Mouse (Mus musculus) gastrocnemius, adult 8-10 months (tissue): ENCODE measurements at regions not wholly inside any gene's neighbourhood (a gene's known extent, or its start where the extent isn't known, plus 50 kb on each side); places are given as distances from the start of the nearest gene placed in this dataset.

ENCODE experiments used
- DNase-seq, 2 experiments: peaks; one replicate each; pipeline ENCODE4 v3.0.0; 2022; ENCODE audit warnings: low spot score in 2 of 2

DNA sequence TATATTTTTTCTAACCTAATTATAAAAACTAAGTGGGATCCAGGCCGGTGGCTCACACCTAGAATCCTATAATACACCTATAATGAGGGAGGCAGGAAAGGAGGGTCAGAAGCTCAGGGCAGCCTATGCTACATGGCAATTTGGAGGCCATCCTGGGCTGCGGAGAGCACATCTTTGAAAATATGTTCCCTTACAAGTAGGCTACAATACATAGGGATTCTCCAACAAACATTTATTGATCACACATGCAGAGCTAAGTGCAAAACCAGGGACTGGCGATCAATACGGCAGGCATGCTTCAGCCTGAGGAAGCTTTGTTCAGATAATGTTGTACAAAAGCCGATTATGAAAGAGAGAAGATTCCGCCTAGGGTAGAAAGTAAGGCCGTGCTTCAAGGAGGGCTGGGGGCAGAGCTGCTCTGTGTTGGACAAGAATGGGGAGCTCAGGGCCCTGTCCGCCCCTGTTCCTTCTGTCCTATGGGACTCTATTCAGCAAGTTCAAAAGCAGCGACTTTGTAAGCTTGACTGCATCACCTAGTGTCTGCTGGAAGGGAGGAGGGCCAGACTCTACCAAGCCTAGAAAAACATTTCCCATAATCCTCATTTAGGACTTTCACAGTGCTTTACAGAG lies 53.4 kb upstream of the Sgk1 start:
- no peak for DNase-seq

DNA sequence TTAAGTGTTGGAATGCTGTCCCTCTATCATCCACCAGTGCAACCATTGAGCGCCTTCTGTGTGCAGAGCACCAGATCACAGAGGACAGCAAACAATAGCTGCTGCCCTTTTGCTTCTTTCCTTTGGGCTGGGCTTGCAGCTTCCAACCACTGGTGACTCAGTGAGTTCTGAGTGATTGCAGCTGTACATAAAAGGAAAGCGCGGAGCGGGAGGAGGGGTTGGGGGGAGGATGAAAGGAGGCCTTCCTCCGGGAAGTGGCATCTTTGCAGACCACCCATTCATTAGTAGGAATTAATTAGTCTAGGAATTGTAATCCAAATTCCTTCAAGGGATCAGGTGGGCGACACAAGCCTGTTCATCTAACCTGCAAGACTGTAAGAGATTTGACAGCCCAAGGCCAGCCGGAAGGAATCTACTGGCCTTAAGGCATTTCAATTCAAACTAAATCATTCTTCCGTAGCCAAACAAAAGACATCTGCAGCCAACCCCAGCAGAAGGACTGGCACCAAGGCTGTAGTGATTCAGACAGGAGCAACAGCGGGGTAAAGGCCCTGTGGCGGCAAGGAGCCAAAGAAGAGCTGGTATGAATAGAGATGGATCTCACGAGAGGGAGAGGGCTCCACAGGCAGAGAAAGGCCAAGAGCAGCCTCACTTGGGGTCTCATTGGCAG lies 52.8 kb upstream of the Sgk1 start:
- DNase-seq, result no peak

DNA sequence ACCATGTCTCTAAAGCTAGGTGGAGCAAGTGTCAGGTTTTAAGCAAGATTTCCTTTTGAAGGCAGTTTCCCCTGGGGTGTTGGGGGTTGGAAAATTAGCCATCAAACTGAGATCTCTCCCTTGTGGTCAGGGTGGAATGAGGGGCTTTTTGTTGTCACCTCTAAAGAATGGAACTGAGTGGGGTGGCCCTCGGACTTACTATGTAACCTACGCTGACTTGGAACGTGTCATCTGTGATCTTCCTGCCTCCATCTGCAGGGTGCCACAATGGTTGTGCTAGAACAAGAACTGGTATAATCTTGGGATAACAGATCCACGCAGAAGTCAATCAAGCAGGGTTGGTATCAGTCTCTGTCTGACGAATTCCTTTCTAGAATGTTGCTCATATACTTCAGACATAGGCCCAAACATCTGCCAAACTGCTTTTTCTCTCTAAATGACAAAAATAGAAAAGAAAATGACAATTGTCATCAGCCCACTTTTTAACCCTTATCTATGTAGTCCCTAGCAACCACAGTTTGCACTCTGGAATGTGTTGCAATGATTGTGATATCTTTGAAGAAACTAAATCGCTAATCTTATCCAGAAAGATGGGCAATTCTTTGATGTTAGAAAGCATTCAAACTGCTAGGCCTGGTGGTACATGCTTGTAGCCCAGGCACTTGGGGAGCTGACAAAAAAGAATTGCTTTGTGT lies 50.8 kb upstream of the Sgk1 start:
- no peak for DNase-seq
